Mouse (Mus musculus) small intestine, adult 2 months (tissue): ENCODE data around the gene Gm17018. TPM values are rescaled to one million over a fixed set of nuclear protein-coding genes. Genes with fewer than 3 reads are reported as not detected.

ENCODE experiments used
- H3K27ac ChIP-seq: fragments of 200-500 bp; 2 replicates; pipeline ENCODE4 v1.5.1; 2012; ENCODE audit warnings: low read depth, low read length, control low read depth, inconsistent platforms; ENCODE audit not compliant: insufficient read depth
- H3K27me3 ChIP-seq: fragments of 200-500 bp; 2 replicates; pipeline ENCODE4 v1.6.1; 2012; ENCODE audit warnings: mild to moderate bottlenecking, moderate library complexity, low read length, inconsistent platforms; ENCODE audit not compliant: control insufficient read depth, insufficient read depth
- H3K36me3 ChIP-seq: fragments of 200-500 bp; 2 replicates; pipeline ENCODE4 v1.6.1; 2012; ENCODE audit warnings: mild to moderate bottlenecking, low read length, control low read depth, inconsistent platforms; ENCODE audit not compliant: control insufficient read depth, insufficient read depth
- H3K4me1 ChIP-seq: fragments of 200-500 bp; 2 replicates; pipeline ENCODE4 v1.6.1; 2012; ENCODE audit warnings: low read length, inconsistent platforms, mixed read lengths; ENCODE audit not compliant: control insufficient read depth, insufficient read depth, insufficient read length
- H3K4me3 ChIP-seq: fragments of 200-500 bp; 2 replicates; pipeline ENCODE4 v1.5.1; 2012; ENCODE audit warnings: low read depth, mild to moderate bottlenecking, control low read depth, inconsistent platforms, low read length, moderate library complexity
- CTCF ChIP-seq: fragments of 200-500 bp; IDR thresholded peaks from 2 replicates; pipeline ENCODE4 v1.5.1; 2012; ENCODE audit warnings: low read depth, mild to moderate bottlenecking, control low read depth, inconsistent platforms, low read length, moderate library complexity, mixed read lengths; ENCODE audit not compliant: insufficient replicate concordance, insufficient read length; ENCODE audit errors: extremely low read depth
- POLR2A ChIP-seq: fragments of 200-500 bp; IDR thresholded peaks from 2 replicates; pipeline ENCODE4 v1.6.1; 2012; ENCODE audit warnings: low read depth, mild to moderate bottlenecking, control low read depth, inconsistent platforms, low read length, moderate library complexity
- WGBS: fragments of 180-500 bp; shearing (Covaris S2); methylation state at CpG from one replicate; pipeline ENCODE4 v1.1.7; 2018; 5-methylcytosine and 5-hydroxymethylcytosine counted together
- polyA plus RNA-seq: library from polyadenylated mRNA; depleted of rRNA; stranded (reverse); fragments of >200 nt; gene quantifications from 2 replicates; pipeline ENCODE4 v1.2.3, GENCODE M21; 2012

Gene Gm17018
- polyA plus RNA-seq, 1 experiment = 3.0 TPM

DNA sequence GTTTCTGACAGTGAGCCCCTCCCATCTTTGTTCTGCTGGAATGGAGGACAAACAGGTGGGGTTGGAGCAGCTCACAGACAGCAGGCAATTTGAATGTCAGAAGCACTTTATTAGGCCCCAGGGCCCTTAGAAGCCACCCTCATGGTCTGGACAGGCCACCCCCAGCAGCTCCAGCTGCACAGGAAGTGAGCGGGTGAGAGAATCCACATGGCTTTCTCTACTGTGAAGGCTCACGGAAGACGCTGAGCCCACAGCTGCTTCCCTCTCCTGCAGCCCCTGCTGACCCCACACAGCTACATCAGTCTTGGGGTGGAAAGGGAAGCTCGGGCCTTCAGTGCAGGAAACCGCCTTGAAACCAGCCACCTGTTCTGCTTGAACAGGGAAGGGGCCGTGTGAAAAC, 8.2 kb upstream of the Gm17018 start:
- Histone ChIP-seq H3K4me3 (no peak overlapping the region), H3K27me3 (no peaks in the 10 kb centered on the region), H3K36me3 (peaks cover 9% of the 10 kb centered on the region; the same call in 1 of the 2 replicates), H3K4me1 (no peaks in the 10 kb centered on the region), H3K27ac (no peak overlapping the region)
- 81% methylated on average over 6 of the region's 6 CpGs for WGBS
- TF ChIP-seq POLR2A (no peak), CTCF (no peak)

DNA sequence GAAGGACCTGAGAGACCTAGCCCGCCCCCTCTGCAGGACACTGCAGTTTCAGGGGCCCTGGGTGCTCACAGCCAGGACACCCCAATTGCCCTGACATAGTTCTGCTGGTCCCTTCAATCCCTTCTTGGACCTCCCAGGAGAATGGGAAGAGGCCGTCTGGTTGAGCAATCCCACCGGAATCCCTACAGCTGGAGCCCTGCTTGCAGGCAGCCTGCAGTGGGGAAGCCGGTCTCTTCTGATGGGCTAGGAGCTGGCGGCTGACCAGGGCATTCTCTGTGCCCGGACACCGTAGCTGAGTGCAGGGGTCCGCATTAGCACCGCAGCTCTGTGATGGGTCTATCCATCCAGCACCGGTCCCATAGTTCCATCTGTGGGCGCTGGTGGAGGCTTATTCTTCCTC, 6.3 kb upstream of the Gm17018 start:
- Histone ChIP-seq H3K27me3 (no peaks in the 10 kb centered on the region), H3K4me1 (no peaks in the 10 kb centered on the region), H3K4me3 (no peak overlapping the region), H3K36me3 (peaks cover 13% of the 10 kb centered on the region; the same call in 1 of the 2 replicates), H3K27ac (no peak overlapping the region)
- no peak for TF ChIP-seq CTCF
- TF ChIP-seq POLR2A = no peak
- WGBS = 92% methylated on average over 11 of the region's 11 CpGs

DNA sequence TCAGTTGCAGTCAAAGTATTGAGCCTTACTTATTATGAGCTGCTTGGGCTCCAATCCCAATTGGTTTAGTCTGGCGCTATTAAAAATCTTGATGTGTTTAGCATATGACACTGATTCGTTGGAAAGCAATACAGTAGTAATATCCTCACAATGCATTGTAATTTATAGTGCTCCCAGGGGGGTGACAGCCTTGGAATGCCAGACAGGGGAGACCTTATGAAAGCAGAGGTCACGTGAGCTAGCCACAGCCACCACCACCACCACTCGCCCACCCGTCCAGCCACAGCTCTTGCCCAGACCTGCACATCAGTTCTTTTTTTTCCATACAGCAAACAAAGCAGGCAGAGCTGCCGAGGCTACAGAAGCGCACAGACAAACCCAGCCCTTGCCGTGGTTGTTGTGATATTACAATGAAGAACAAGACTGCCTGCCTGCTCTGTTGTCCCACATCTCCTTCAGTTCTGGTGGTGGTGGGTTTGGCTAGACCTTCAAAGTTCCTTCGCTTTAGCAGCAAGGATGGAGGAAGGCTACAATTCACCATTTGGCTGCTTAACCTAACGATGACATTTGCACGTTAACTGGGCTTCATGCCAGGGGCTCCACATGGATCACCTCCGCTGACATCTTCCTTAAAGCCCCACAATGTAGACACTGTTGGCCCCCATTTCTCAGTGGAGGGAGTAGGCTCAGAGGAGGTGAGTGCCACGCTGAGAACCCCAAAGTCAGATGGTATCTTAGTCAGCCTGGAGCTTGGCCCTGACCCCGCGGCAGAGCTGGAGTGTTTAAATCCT, 5.7 kb downstream of the Gm17018 start:
- H3K36me3 ChIP-seq = no peaks in the 10 kb centered on the region; the same call in 1 of the 2 replicates
- no peaks in the 10 kb centered on the region for H3K4me1 ChIP-seq
- WGBS = 84% methylated on average over 15 of the region's 15 CpGs
- no peak overlapping the region for H3K27ac ChIP-seq
- no peak for TF ChIP-seq CTCF
- TF ChIP-seq POLR2A = no peak
- H3K4me3 ChIP-seq = no peak overlapping the region
- no peaks in the 10 kb centered on the region for H3K27me3 ChIP-seq

GRCm38 (mm10) chr19:45567367-45567766, 7.0 kb downstream of the Gm17018 start:
- H3K4me3 ChIP-seq = no peak overlapping the region
- 81% methylated on average over 14 of the region's 14 CpGs for WGBS
- H3K36me3 ChIP-seq = no peaks in the 10 kb centered on the region; the same call in 1 of the 2 replicates
- no peaks in the 10 kb centered on the region for H3K4me1 ChIP-seq
- TF ChIP-seq CTCF (no peak), POLR2A (no peak)
- no peaks in the 10 kb centered on the region for H3K27me3 ChIP-seq
- H3K27ac ChIP-seq = no peak overlapping the region

- no peaks in the 10 kb centered on the region for H3K27me3 ChIP-seq
- WGBS = 88% methylated on average over 6 of the region's 6 CpGs
- H3K27ac ChIP-seq = no peak overlapping the region
- H3K36me3 ChIP-seq = peaks cover 5% of the 10 kb centered on the region; the same call in 1 of the 2 replicates
- H3K4me1 ChIP-seq = peaks cover 28% of the 10 kb centered on the region
- TF ChIP-seq POLR2A (no peak), CTCF (no peak)
- no peak overlapping the region for H3K4me3 ChIP-seq
These were observed 12.6 kb downstream of the Gm17018 start for GRCm38 (mm10) chr19:45573033-45573432.

GRCm38 (mm10) chr19:45573861-45574267, 13.4 kb downstream of the Gm17018 start:
- Histone ChIP-seq H3K36me3 (peaks cover 8% of the 10 kb centered on the region; the same call in 1 of the 2 replicates), H3K4me1 (peaks cover 28% of the 10 kb centered on the region), H3K4me3 (no peak overlapping the region), H3K27me3 (no peaks in the 10 kb centered on the region), H3K27ac (no peak overlapping the region)
- WGBS = 26% methylated on average over 6 of the region's 6 CpGs
- TF ChIP-seq POLR2A (no peak), CTCF (peak; percentile 99)

GRCm38 (mm10) chr19:45574339-45574898, 14.0 kb downstream of the Gm17018 start:
- H3K27ac ChIP-seq = no peak overlapping the region
- TF ChIP-seq POLR2A (no peak), CTCF (no peak)
- 37% methylated on average over 7 of the region's 7 CpGs for WGBS
- no peak overlapping the region for H3K4me3 ChIP-seq
- H3K4me1 ChIP-seq = peaks cover 28% of the 10 kb centered on the region
- H3K36me3 ChIP-seq = peaks cover 10% of the 10 kb centered on the region; the same call in 1 of the 2 replicates
- H3K27me3 ChIP-seq = no peaks in the 10 kb centered on the region
